Mouse (Mus musculus): ENCODE results near the gene Zfp599. TPM values are rescaled to one million over a fixed set of nuclear protein-coding genes. Genes with fewer than 3 reads are reported as not detected.

The Zfp599 gene
- polyA plus RNA-seq, 1 experiment from 2014 or later: 7.8 TPM

- no peak overlapping the region for H3K9ac ChIP-seq (ENCODE audit: low read depth, low read length)
- ATAC-seq (ENCODE audit: low FRiP score, low TSS enrichment): no peak
- H3K27me3 ChIP-seq (ENCODE audit: control insufficient read depth, insufficient read depth, low read length): no peaks in the 10 kb centered on the region; the same call in 1 of the 2 replicates
- 78% methylated on average over 1 of the region's 1 CpGs for WGBS
- H3K4me1 ChIP-seq (ENCODE audit: control insufficient read depth, insufficient read depth, low read length): no peaks in the 10 kb centered on the region
- H3K4me2 ChIP-seq (replicated peaks; ENCODE audit: low read depth, low read length): no peak overlapping the region
- H3K9me3 ChIP-seq (ENCODE audit: control insufficient read depth, low read length): peaks cover 2% of the 10 kb centered on the region; the same call in 1 of the 2 replicates
- H3K36me3 ChIP-seq (ENCODE audit: control insufficient read depth, insufficient read depth, low read length): no peaks in the 10 kb centered on the region
- H3K27ac ChIP-seq (ENCODE audit: low read depth, low read length): no peak overlapping the region
- H3K4me3 ChIP-seq (ENCODE audit: low read length): no peak overlapping the region
Measured at GRCm38 (mm10) chr9:22261594-22261993, 1.9 kb upstream of the Zfp599 start.

GRCm38 (mm10) chr9:22260092-22260422, 362 bp upstream of the Zfp599 start:
- 27% methylated on average over 3 of the region's 3 CpGs for WGBS
- Histone ChIP-seq H3K9me3 (ENCODE audit: control insufficient read depth, low read length) (peaks cover 10% of the 10 kb centered on the region), H3K4me2 (replicated peaks; ENCODE audit: low read depth, low read length) (peak overlapping the region; percentile 69), H3K27ac (ENCODE audit: low read depth, low read length) (no peak overlapping the region), H3K27me3 (ENCODE audit: control insufficient read depth, insufficient read depth, low read length) (no peaks in the 10 kb centered on the region; the same call in 1 of the 2 replicates), H3K4me3 (ENCODE audit: low read length) (peak overlapping the region; percentile 73), H3K4me1 (ENCODE audit: control insufficient read depth, insufficient read depth, low read length) (no peaks in the 10 kb centered on the region), H3K9ac (ENCODE audit: low read depth, low read length) (no peak overlapping the region), H3K36me3 (ENCODE audit: control insufficient read depth, insufficient read depth, low read length) (peaks cover 6% of the 10 kb centered on the region)
- ATAC-seq (ENCODE audit: low FRiP score, low TSS enrichment): no peak; the same call in 1 of the 2 replicates

- 80% methylated on average over 8 of the region's 8 CpGs for WGBS
- no peak for ATAC-seq (ENCODE audit: low FRiP score, low TSS enrichment)
- Histone ChIP-seq H3K4me1 (ENCODE audit: control insufficient read depth, insufficient read depth, low read length) (no peaks in the 10 kb centered on the region), H3K9me3 (ENCODE audit: control insufficient read depth, low read length) (peaks cover 14% of the 10 kb centered on the region), H3K4me3 (ENCODE audit: low read length) (peak overlapping the region; percentile 73), H3K9ac (ENCODE audit: low read depth, low read length) (peak overlapping the region; percentile 83), H3K27me3 (ENCODE audit: control insufficient read depth, insufficient read depth, low read length) (no peaks in the 10 kb centered on the region; the same call in 1 of the 2 replicates), H3K4me2 (replicated peaks; ENCODE audit: low read depth, low read length) (peak overlapping the region; percentile 69), H3K27ac (ENCODE audit: low read depth, low read length) (no peak overlapping the region), H3K36me3 (ENCODE audit: control insufficient read depth, insufficient read depth, low read length) (peaks cover 14% of the 10 kb centered on the region)
Measured at GRCm38 (mm10) chr9:22258784-22259183, 911 bp downstream of the Zfp599 start.

- peaks cover 32% of the 10 kb centered on the region for H3K36me3 ChIP-seq (ENCODE audit: control insufficient read depth, insufficient read depth, low read length)
- H3K27ac ChIP-seq (ENCODE audit: low read depth, low read length): no peak overlapping the region
- no peak overlapping the region for H3K4me3 ChIP-seq (ENCODE audit: low read length)
- 93% methylated on average over 4 of the region's 4 CpGs for WGBS
- no peaks in the 10 kb centered on the region; the same call in 1 of the 2 replicates for H3K27me3 ChIP-seq (ENCODE audit: control insufficient read depth, insufficient read depth, low read length)
- no peaks in the 10 kb centered on the region for H3K4me1 ChIP-seq (ENCODE audit: control insufficient read depth, insufficient read depth, low read length)
- no peak overlapping the region for H3K4me2 ChIP-seq (replicated peaks; ENCODE audit: low read depth, low read length)
- ATAC-seq (ENCODE audit: low FRiP score, low TSS enrichment): no peak
- peaks cover 20% of the 10 kb centered on the region for H3K9me3 ChIP-seq (ENCODE audit: control insufficient read depth, low read length)
- H3K9ac ChIP-seq (ENCODE audit: low read depth, low read length): no peak overlapping the region
Measured at GRCm38 (mm10) chr9:22256579-22256978, 3.1 kb downstream of the Zfp599 start.

- Histone ChIP-seq H3K4me3 (ENCODE audit: low read length) (no peak overlapping the region), H3K9ac (ENCODE audit: low read depth, low read length) (no peak overlapping the region), H3K27me3 (ENCODE audit: control insufficient read depth, insufficient read depth, low read length) (no peaks in the 10 kb centered on the region), H3K4me1 (ENCODE audit: control insufficient read depth, insufficient read depth, low read length) (no peaks in the 10 kb centered on the region), H3K36me3 (ENCODE audit: control insufficient read depth, insufficient read depth, low read length) (peaks cover 48% of the 10 kb centered on the region), H3K9me3 (ENCODE audit: control insufficient read depth, low read length) (peaks cover 27% of the 10 kb centered on the region), H3K27ac (ENCODE audit: low read depth, low read length) (no peak overlapping the region), H3K4me2 (replicated peaks; ENCODE audit: low read depth, low read length) (no peak overlapping the region)
- whole genome bisulfite sequencing: 93% methylated on average over 2 of the region's 2 CpGs
- ATAC-seq (ENCODE audit: low FRiP score, low TSS enrichment): no peak
Measured at GRCm38 (mm10) chr9:22244242-22244641, 15.5 kb downstream of the Zfp599 start.

- H3K27ac ChIP-seq (ENCODE audit: low read depth, low read length): no peak overlapping the region
- peaks cover 56% of the 10 kb centered on the region for H3K36me3 ChIP-seq (ENCODE audit: control insufficient read depth, insufficient read depth, low read length)
- no peak overlapping the region for H3K4me2 ChIP-seq (replicated peaks; ENCODE audit: low read depth, low read length)
- 92% methylated on average over 4 of the region's 4 CpGs for WGBS
- H3K9me3 ChIP-seq (ENCODE audit: control insufficient read depth, low read length): peaks cover 14% of the 10 kb centered on the region; the same call in 1 of the 2 replicates
- no peak overlapping the region for H3K9ac ChIP-seq (ENCODE audit: low read depth, low read length)
- H3K4me3 ChIP-seq (ENCODE audit: low read length): no peak overlapping the region
- H3K4me1 ChIP-seq (ENCODE audit: control insufficient read depth, insufficient read depth, low read length): no peaks in the 10 kb centered on the region
- H3K27me3 ChIP-seq (ENCODE audit: control insufficient read depth, insufficient read depth, low read length): no peaks in the 10 kb centered on the region
- ATAC-seq (ENCODE audit: low FRiP score, low TSS enrichment): no peak
Measured at GRCm38 (mm10) chr9:22240001-22240400, 19.7 kb downstream of the Zfp599 start.

- peaks cover 3% of the 10 kb centered on the region; the same call in 1 of the 2 replicates for H3K9me3 ChIP-seq (ENCODE audit: control insufficient read depth, low read length)
- no peaks in the 10 kb centered on the region for H3K4me1 ChIP-seq (ENCODE audit: control insufficient read depth, insufficient read depth, low read length)
- no peak overlapping the region for H3K9ac ChIP-seq (ENCODE audit: low read depth, low read length)
- no peak overlapping the region for H3K27ac ChIP-seq (ENCODE audit: low read depth, low read length)
- no peak overlapping the region for H3K4me3 ChIP-seq (ENCODE audit: low read length)
- H3K36me3 ChIP-seq (ENCODE audit: control insufficient read depth, insufficient read depth, low read length): no peaks in the 10 kb centered on the region
- no peaks in the 10 kb centered on the region for H3K27me3 ChIP-seq (ENCODE audit: control insufficient read depth, insufficient read depth, low read length)
- no peak overlapping the region for H3K4me2 ChIP-seq (replicated peaks; ENCODE audit: low read depth, low read length)
- no peak for ATAC-seq (ENCODE audit: low FRiP score, low TSS enrichment)
Measured at GRCm38 (mm10) chr9:22230556-22230955, 29.1 kb downstream of the Zfp599 start.

GRCm38 (mm10) chr9:22230061-22230460, 29.6 kb downstream of the Zfp599 start:
- H3K9ac ChIP-seq (ENCODE audit: low read depth, low read length): no peak overlapping the region
- no peaks in the 10 kb centered on the region for H3K27me3 ChIP-seq (ENCODE audit: control insufficient read depth, insufficient read depth, low read length)
- no peak overlapping the region for H3K4me2 ChIP-seq (replicated peaks; ENCODE audit: low read depth, low read length)
- no peaks in the 10 kb centered on the region for H3K4me1 ChIP-seq (ENCODE audit: control insufficient read depth, insufficient read depth, low read length)
- 95% methylated on average over 3 of the region's 3 CpGs for WGBS
- no peak overlapping the region for H3K4me3 ChIP-seq (ENCODE audit: low read length)
- ATAC-seq (ENCODE audit: low FRiP score, low TSS enrichment): no peak
- no peaks in the 10 kb centered on the region for H3K36me3 ChIP-seq (ENCODE audit: control insufficient read depth, insufficient read depth, low read length)
- peaks cover 3% of the 10 kb centered on the region; the same call in 1 of the 2 replicates for H3K9me3 ChIP-seq (ENCODE audit: control insufficient read depth, low read length)
- no peak overlapping the region for H3K27ac ChIP-seq (ENCODE audit: low read depth, low read length)

GRCm38 (mm10) chr9:22229386-22230026, 30.2 kb downstream of the Zfp599 start:
- H3K9ac ChIP-seq (ENCODE audit: low read depth, low read length): no peak overlapping the region
- no peak overlapping the region for H3K4me2 ChIP-seq (replicated peaks; ENCODE audit: low read depth, low read length)
- H3K27ac ChIP-seq (ENCODE audit: low read depth, low read length): no peak overlapping the region
- peaks cover 3% of the 10 kb centered on the region; the same call in 1 of the 2 replicates for H3K9me3 ChIP-seq (ENCODE audit: control insufficient read depth, low read length)
- H3K4me1 ChIP-seq (ENCODE audit: control insufficient read depth, insufficient read depth, low read length): no peaks in the 10 kb centered on the region
- no peaks in the 10 kb centered on the region for H3K36me3 ChIP-seq (ENCODE audit: control insufficient read depth, insufficient read depth, low read length)
- no peak overlapping the region for H3K4me3 ChIP-seq (ENCODE audit: low read length)
- ATAC-seq (ENCODE audit: low FRiP score, low TSS enrichment): no peak
- WGBS: 92% methylated on average over 7 of the region's 7 CpGs
- H3K27me3 ChIP-seq (ENCODE audit: control insufficient read depth, insufficient read depth, low read length): no peaks in the 10 kb centered on the region
